Mouse (Mus musculus) heart, adult 9 months (tissue): ENCODE data around the gene Boc.

Source experiments
- DNase-seq, 2 experiments: peaks; one replicate each; pipeline ENCODE4 v3.0.0; 2022; ENCODE audit warnings: low spot score in 2 of 2

Gene Boc

GRCm38 (mm10) chr16:44527218-44527905, 31.3 kb downstream of the Boc start:
- DNase-seq: no peak

GRCm38 (mm10) chr16:44526689-44527088, 32.0 kb downstream of the Boc start:
- DNase-seq: no peak

- no peak for DNase-seq
Observed at GRCm38 (mm10) chr16:44526044-44526443, 32.7 kb downstream of the Boc start.

GRCm38 (mm10) chr16:44523595-44523994, 35.1 kb downstream of the Boc start:
- DNase-seq: no peak

GRCm38 (mm10) chr16:44516498-44516897, 42.2 kb downstream of the Boc start:
- no peak for DNase-seq

- DNase-seq: no peak
Observed at GRCm38 (mm10) chr16:44510521-44511213, 48.0 kb downstream of the Boc start.

GRCm38 (mm10) chr16:44509458-44510344, 49.0 kb downstream of the Boc start:
- DNase-seq: no peak

GRCm38 (mm10) chr16:44508772-44509171, 49.9 kb downstream of the Boc start:
- no peak for DNase-seq

GRCm38 (mm10) chr16:44508025-44508424, 50.7 kb downstream of the Boc start:
- DNase-seq: no peak

GRCm38 (mm10) chr16:44507027-44507929, 51.4 kb downstream of the Boc start:
- no peak for DNase-seq

GRCm38 (mm10) chr16:44505243-44505642, 53.5 kb downstream of the Boc start:
- no peak for DNase-seq

- DNase-seq: peak; percentile 22 to 56
Observed at GRCm38 (mm10) chr16:44502895-44503575, 55.7 kb downstream of the Boc start.

- DNase-seq: peak; percentile 25 to 34
Observed at GRCm38 (mm10) chr16:44502325-44502724, 56.4 kb downstream of the Boc start.

- DNase-seq: no peak
Observed at GRCm38 (mm10) chr16:44501783-44502182, 56.9 kb downstream of the Boc start.

- no peak for DNase-seq
Observed at GRCm38 (mm10) chr16:44498447-44498846, 60.2 kb downstream of the Boc start.

GRCm38 (mm10) chr16:44496971-44497464, 61.7 kb downstream of the Boc start:
- DNase-seq: no peak

GRCm38 (mm10) chr16:44494441-44495108, 64.1 kb downstream of the Boc start:
- no peak for DNase-seq

GRCm38 (mm10) chr16:44493868-44494267, 64.8 kb downstream of the Boc start:
- DNase-seq: peak; percentile 67 to 75

GRCm38 (mm10) chr16:44492706-44493105, 66.0 kb downstream of the Boc start:
- DNase-seq: no peak

- no peak for DNase-seq
Observed at GRCm38 (mm10) chr16:44492151-44492550, 66.5 kb downstream of the Boc start.
